Mouse (Mus musculus): Measurements from ENCODE around the gene Kat2b.

- no peak for TF ChIP-seq GATA1 (IDR thresholded peaks at IDR 0.05; ENCODE audit: low read depth, low read length)
- TF ChIP-seq EP300 (IDR thresholded peaks at IDR 0.05; ENCODE audit: low read depth in 1 of 2, low read length in 2 of 2), result no peak
These were observed 57.1 kb downstream of the Kat2b start for GRCm38 (mm10) chr17:53623762-53624161.

Measured in MEL (cell line).